Mouse (Mus musculus) heart, postnatal 10 days (tissue): ENCODE data around the gene Mymk. TPM values are rescaled to one million over a fixed set of nuclear protein-coding genes. Genes with fewer than 3 reads are reported as not detected.
A peak's percentile ranks its signal among the peaks of the same experiment; 100 is the strongest.

ENCODE experiments used
- DNase-seq, 2 experiments: peaks; one replicate each; pipeline ENCODE4 v3.0.0; 2021
- intact Hi-C: fragments of 180-260 bp; cut with DNase I; formaldehyde crosslinking; loops from one replicate; pipeline ENCODE4 v1.15.1; 2025
- total RNA-seq, 2 experiments: library from RNA; stranded (reverse); gene quantifications; 2 replicates each; pipeline ENCODE4 v1.2.3; 2021

Mymk gene
- under 1 TPM in 1 of 2 experiments, not detected in 1; 0.22 TPM for total RNA-seq

DNA sequence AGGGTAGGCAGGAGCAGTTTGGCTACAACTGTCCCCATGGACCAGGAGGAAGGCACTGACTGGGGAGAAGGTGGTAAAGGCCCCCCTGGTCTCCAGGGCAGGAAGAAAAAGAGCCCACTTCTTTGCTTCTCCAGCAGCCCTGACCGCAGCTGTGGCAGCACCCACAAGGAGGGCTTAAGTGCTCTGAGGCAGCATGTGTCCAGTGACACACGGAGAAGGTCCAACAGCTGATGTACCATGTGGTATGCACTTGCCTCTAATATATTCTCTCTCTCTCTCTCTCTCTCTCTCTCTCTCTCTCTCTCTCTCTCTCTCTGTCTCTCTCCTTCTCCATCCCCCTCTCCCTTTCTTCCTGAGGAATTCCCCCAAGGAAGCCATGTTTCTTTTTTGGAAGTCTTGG lies at the start of gene Mymk:
Mymk (minus strand) TSS at position 202 of the 400 bp plus-strand sequence.
- intact Hi-C loops: no loop called here
- DNase-seq: no peak

DNA sequence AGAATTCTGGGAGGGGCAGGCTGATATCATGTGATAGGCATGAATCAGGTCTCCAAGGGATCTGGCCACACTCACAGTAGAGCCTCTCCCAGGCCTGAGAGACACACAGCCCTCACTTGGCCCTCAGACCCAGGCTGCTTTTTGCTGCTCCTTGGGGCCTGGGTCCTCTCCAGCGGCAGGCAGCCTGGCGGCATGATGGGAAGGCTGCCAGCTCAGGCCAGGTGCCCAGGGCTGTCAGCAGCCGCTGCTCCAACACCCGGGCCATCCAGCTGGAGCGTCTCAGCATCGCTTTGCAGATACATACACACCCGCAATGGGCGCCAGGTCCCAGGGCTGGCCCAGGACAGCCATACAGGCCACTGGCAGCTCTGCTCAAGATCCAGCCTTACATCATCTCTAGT lies 48.3 kb upstream of the Mymk start:
- intact Hi-C loops: loop anchor here (2.0 to 5.0 kb wide), 2 partner anchors 43 to 78 kb away; no protein-coding TSS in a partner anchor
- DNase-seq: peak; percentile 88 to 91

DNA sequence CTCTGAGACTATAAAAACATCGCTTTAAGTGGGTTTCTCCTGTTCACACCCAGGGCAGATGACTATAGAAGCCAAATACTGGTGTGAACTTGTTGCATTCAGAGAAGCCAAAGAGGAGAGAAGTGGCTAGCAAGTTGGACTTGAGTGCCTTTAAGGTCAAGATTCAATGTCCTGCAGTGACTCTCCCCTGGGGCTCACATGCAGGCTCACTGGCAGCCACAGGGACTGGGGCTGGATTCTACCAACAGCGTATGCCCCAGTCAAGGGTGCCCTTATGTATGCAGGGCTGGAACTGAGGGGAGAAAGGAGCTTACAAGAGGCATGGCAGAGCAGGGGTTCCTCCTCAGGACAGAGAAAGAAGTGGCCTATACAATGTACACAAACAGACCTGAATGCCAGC lies 47.8 kb upstream of the Mymk start:
- intact Hi-C loops: loop anchor here (2.0 to 5.0 kb wide), 2 partner anchors 43 to 77 kb away; no protein-coding TSS in a partner anchor

DNA sequence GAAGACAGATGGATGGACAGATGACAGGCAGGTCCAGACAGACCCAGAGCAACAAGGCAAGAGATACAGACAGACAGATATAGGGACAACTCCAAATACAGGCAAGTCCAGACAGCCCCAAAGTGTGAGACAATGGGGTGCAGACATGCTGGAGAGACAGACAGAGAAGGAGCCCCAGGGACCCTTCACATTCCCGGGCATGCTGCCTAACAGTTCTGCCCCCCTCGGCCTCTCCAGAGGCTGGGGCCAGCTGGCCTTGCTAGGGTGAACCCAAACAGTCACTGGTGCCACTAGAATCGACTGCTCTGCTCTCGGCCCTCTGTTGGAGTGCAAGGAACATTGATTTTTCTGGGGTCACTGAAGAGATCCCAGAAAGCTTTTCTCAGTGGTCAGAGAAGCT lies 46.5 kb upstream of the Mymk start:
- intact Hi-C loops: no loop called here
- no peak for DNase-seq

More for the DNA sequence above, 47.8 kb upstream of the Mymk start:
- no peak for DNase-seq

DNA sequence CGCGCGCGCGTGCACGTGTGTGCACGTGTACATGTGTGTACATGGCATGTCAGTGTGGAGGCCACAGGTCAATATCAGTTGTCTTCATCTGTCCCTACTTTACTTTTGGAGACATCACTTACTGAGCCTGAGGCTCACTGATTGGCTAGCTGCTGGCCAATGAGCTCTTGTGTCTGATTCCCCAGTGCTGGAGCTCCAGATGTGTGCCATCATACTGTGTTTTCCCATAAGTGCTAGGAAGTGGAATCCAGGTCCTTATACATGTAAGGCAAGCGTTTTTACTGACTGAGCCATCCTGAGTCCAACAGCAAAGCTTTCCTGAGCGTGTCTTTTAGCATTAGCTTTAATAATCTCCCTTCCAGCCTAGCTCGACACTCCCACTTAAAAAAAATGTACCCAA lies 42.2 kb upstream of the Mymk start:
- no peak for DNase-seq
- intact Hi-C loops: no loop called here

DNA sequence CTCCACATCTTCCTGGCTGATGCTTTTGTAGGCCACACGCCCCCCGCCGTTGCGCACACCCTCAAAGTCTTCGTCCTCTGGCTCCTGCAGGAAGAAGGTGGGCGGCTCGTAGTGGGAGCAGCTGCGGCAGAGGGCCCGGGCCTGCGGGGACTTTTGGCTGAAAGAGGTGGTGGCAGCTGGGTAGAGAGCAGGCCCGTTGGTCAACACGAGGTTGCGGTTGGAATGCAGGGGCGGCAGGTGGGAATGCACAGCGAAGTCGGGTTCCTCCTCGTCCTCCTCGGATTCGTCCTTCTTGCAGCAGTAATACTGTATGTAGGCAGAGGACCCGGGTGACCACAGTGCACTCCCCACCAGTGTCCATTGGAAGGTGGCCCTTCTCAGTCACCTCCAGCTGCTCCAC lies 40.6 kb upstream of the Mymk start:
- intact Hi-C loops: no loop called here
- no peak for DNase-seq

DNA sequence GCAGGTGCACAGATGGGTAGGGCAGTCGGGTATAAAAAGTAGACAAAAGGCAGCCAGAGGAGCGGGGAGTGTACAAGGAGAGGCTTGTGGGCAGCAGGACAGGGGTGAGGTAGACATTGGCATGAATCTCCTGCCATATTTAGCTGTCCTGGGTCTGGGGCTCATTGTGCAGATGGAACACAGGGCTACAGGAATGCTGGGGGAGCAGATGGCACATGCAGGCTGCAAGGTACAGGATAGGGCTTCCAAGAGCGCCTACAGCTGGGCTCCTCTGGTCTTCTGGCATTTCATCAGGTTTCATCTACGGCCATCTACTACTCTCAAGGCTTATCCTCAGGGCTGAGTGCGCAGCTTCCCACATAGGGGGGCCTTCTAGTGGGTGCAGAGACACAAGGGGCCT lies 37.1 kb upstream of the Mymk start:
- intact Hi-C loops: no loop called here
- DNase-seq: no peak

DNA sequence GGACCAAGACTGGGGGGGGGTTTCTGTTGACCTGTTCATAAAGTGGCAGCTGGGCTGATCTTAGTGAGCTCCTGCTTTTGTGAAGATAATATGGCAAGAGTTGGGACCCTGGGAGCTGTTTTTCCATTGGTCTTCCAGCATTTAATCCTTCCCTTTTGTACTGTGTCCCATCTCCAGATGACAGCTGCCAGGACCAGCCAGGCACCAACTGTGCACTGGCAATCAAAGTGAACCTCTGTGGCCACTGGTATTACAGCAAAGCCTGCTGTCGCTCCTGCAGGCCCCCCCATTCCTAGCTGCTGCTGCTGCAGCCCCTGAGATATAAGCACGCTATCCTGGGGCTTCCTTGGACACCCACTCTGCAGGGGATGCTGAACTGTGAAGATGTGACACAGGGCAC lies 36.2 kb upstream of the Mymk start:
- intact Hi-C loops: no loop called here
- no peak for DNase-seq

DNA sequence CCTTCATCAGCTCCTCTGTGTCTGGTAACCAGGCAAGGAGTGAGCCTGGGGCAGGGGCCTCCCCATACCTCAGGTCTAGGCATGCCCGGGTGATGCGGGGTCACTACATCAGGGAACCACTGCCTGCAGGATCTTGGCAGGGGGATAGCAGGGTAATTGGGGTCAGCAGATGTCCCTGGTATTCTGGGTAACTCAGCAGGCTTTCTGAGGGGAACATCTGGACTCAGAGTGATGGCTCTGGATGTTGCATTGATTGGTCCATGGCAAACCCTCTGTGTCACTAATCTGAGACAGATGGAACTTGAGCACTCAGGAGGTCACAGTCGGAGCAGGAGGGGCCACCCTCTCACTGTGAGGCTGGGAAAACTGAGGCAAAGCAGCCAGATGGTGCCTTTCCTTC lies 34.8 kb upstream of the Mymk start:
- DNase-seq: no peak
- intact Hi-C loops: no loop called here

DNA sequence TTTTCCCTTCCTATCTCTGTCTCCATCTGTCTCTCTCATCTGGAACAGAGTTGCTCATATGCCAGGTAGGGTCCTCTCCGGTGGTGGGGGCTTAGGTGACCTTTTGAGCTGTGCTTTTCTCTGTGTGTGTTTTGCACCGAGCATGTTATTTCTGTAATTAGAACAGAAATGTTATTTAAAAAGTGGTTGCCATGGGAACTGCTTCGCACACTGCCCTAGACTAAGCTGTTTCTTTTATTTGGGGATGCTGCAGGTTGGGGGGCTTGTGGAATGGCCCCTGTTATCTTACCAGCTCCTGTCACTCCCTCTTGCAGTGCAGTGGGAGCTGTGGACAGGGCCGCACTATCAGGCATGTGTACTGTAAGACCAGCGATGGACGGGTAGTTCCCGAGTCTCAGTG lies 31.6 kb upstream of the Mymk start:
- DNase-seq: no peak
- intact Hi-C loops: no loop called here

DNA sequence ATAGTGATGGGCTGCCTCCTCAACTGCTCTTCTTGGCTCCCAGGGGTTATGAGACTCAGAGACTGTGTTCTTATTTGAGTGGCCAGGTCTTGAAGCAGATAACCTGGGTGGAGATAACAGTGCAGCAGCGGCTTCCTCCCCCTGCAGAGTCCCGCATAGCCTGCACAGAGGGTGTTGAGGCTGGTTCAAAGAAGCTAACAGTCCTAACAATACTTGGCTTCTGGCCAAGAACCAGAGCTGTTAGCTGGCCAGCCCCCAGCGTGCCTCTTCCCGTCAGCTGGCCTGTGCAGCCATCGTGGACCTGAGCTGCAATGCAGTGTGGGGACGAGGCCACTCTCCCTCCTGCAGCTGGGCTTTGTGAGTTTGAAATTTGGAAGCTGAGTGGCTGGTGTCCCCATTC lies 25.8 kb upstream of the Mymk start:
- intact Hi-C loops: no loop called here
- peak; percentile 69 to 79 for DNase-seq

DNA sequence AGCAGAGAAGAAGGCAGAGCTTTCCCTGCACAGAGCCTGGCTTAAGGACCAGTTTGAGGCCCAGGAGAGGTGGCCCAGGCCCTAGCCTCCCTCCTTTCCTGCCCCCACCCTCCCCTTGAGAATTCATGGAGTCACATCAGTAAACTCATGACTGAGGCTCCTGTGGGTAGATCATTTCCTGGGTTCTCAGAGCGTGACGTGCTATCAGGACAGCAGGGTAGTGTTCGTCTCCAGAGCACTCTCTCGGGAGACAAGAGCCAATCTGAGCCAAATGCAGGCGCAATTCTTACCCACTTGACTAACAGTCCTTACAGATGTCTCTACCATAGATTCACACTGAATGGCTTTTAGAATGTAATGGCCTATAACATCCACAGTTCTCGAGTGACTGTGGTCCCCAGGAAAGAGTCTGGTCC lies 25.3 kb upstream of the Mymk start:
- no peak for DNase-seq
- intact Hi-C loops: no loop called here

DNA sequence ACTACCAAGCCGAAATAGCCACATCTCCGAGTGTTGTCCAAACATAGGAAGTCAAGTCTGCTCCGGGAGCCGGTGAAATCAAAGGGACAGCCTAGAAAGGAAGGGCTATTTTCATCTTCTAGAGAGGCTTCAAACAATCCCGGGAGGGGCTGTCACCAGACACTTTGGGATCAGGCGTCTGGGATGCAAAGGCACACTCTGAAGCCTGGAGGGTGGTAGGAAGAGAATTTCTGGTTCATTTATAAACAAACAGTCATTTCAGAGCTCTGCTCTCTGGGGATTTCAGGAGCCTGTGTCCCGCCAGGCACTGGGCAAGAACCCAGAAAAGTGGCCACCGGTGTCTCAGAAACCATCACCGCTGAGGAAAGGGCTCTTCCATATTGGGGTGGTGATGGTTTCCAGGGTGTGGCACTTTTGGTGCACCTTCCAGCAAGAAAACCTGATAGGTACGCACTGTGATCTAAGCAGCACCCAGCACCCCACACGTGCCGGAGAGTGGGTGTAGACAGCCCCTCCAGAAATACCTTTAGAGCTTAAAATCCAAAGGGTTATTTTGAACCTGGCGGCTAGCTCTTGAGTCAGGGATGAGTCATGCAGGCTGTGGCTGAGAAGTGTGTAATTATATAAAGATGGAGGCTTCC lies 24.5 kb upstream of the Mymk start:
- intact Hi-C loops: loop anchor here (1.0 kb wide), 1 partner anchor 8 kb away; no protein-coding TSS in a partner anchor
- peak in 1 of 2 experiments; percentile 38 for DNase-seq

DNA sequence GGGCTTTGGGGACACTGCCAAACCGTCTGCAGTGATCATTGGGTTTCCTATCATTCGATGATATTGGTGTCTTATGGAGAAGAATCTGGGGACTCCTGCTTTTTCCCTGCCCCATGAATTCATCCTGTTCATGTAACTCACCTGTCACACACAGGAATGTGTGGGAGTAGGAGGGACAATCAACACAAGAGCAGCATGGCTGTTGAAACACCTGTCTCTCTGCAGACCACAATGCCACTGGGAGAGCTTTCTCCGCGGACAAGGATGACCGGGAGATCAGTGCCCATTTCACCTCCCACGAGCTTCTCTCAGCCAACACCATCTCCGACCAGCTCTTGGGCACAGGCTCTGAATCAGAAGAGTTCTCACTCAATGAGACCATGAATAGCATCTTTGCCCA lies 23.2 kb upstream of the Mymk start:
- intact Hi-C loops: no loop called here
- no peak for DNase-seq

DNA sequence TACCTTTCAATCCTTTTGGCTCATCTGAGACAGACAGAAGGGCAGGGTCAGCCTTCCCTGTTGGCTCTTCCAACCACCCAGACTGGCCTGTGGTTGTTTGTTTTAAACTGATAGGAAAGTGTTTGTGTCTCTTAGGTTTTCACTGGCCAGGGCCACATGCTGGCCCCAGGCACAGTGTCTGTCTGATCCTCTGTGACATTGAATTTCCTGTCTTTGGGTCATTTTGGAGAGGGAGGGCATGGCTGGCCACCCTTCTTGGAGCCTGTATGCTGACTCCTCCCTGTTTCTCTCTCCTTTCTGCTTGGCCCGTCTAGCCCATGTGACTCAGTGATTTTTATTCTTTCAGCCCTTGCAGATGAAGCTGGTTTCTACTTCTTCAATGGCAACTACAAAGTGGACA lies 17.3 kb upstream of the Mymk start:
- intact Hi-C loops: no loop called here
- no peak for DNase-seq

DNA sequence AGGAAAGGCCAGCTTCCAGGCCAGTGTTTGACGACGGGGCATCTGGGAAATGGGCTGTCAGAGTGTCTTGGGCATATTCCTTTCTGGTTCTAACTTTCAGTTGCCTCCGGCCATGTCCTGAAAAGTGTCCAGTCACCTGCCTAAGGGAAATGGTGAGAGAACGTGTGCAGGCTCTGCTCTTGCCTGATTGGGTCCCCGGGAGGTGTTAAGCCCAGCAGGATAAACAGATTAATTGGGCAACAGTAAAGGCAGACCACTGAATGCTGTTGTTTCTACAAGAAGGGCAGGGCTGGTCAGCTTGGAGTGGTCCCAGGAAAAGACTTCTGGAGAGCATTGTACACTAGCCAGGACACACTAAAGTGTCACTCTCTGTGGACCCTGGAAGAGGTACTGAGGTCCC lies 16.7 kb upstream of the Mymk start:
- intact Hi-C loops: loop anchor here (1.0 kb wide), 1 partner anchor 8 kb away; no protein-coding TSS in a partner anchor
- no peak for DNase-seq

DNA sequence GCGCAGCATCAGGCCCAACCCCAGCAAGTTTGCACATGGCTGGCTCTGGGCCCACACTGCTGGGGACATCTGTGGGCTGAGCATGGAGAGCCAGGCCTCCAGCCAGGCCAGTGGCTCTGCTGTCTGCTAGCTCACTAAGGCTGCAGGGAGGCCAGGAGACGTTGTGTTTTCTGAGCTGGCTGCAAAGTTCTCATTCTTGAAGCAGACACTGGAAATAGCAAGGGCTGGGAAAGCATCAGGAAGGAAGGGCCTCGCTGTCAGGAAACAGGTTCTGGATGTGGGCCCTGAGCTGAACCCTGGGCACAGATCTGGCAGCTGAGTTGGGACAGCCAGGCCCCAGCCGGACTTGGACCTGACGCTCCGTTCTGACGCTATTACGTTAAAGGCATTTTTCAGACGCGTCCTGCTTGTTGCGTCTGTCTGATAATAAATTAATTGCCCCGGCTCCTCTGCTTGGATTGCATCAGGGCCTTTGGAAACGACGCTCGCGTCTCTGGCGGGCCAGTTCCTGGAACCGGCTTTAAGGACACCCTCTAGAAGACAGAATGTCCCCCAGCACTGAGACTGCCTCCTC lies 16.2 kb upstream of the Mymk start:
- DNase-seq: peak; percentile 87 to 88
- intact Hi-C loops: loop anchor here (1.0 kb wide), 1 partner anchor 8 kb away; no protein-coding TSS in a partner anchor

DNA sequence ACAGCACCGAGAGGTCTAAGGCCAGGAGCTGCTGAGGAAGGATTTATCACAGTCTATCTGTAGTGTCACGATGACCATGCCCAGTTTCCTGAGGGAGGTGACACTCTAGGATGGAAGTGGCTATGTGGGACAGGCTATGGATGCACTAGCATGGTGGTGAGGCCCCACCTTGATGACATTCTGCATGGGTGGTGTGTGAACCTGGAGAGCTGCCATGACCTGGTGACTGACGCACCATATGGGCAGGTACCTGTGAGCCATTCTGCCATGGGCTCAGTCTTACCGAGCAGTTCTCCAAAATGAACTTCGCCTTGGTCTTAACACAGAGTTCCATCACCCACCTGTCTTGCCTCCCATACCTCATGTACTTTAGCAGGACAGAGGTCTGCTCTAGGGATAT lies 15.6 kb upstream of the Mymk start:
- DNase-seq: no peak
- intact Hi-C loops: no loop called here

DNA sequence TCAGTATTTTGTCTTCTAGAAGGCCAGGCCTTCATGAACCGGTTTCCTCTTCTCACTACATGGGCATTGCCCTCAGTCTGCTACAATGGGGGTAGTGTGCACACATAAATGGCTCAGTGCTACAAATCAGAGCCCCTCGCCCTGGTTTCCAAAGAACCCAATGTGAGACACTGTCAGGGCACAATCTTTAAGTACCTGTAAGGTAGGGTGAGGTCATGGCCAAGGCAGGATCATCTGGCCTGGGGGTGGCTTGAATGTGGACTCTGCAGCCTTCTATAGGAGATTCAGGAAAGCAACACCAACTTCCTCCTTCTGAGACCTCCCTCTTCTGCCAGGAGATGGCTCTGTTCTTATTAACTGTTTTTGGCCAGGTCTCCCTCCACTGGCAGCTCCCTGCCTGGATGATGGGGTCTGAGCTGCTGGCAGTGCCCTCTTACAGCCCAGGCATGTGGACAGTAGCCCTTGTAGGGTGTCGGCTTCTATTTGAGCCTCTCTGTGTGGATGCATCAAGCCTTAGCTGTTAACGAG lies 14.6 kb upstream of the Mymk start:
- DNase-seq: no peak
- intact Hi-C loops: no loop called here

DNA sequence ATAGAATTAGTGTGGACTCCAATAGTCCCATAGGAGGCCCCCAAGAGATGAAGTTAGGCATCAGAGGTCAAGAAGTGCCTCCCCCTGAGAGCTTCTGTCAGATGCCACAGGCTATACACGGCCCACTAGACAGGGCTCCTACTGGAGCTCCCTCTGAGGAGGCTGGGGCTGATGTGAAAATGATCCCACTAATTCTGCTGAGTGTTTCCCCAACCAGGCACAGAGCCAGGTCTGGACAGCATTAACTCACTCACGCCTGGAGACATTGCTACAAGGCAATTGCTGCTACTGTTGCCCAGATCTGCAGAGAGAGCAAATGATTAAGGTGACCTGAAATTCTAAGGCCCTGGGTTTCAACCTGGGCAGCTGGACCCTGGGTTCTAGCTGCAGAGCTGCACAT lies 13.8 kb upstream of the Mymk start:
- intact Hi-C loops: no loop called here
- peak; percentile 41 for DNase-seq

DNA sequence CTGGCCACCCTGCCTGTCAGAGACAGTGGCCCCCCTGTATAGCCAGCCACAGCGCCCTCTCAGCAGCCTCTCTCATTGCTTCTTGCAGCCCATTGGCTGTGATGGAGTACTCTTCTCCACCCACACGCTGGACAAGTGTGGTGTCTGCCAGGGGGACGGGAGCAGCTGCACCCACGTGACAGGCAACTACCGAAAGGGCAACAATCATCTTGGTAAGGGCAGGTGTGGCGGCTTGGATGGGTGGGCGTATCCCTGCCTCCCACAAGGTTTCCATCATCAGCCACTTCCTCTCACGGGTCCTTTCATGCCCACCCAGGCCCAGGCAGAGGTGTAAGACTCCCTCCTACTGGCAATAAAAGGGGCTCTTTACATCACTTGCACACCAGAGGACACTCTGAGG lies 13.0 kb upstream of the Mymk start:
- DNase-seq: peak in 1 of 2 experiments; percentile 19
- intact Hi-C loops: no loop called here

DNA sequence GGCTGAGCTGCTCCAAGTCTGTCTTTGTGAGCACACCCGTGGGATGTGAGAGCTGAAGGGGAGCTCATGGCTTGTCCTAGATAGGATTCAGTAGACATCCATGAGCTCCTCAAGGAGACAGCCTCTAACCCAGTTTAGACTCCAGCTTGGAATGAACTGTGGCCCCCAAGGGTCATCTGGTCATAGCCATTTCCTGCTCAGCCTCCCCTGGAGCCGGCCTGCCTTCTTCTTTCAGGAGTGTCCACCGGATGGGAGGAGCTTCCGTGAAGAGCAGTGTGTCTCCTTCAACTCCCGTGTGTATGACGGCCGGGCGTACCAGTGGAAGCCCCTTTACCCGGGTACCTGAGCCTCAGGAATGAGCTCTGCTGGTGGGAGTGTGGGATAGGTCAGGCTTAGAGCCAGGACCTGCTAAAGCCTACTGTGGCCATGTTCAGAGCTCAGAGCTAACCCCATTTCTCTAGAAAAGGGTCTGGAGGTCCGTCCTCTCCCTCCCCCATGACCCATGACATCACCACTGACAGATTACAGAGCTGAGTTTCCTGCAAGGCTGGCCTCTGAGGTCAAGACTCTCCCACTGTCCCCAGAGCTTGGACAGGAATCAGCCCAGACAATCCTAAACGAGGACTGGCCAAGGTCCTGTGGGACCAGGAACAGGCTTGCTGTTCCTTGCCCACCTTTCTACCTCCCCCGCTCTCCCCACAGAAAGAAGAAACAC lies 11.9 kb upstream of the Mymk start:
- peak; percentile 46 for DNase-seq
- intact Hi-C loops: no loop called here
